Mouse (Mus musculus): ENCODE data around the gene C130050O18Rik.

DNA sequence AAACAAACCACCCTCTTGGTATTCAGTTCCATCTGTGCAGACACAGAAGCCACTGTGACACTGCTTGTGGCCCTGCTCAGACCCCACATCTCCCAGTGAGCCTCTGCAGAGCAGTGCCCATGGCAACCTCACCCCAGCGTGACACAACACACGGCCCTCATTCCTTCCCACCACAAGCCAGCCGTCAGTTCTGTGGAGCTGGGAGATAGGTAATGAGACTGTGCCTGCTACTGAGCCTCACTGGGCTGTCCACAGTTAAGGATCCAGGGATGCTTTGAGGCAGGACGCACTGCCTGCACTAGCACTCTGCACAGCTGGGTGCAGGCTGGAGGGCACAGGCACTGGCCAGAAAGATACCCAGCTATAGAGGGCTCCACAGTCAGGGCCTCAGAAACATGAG, 44.8 kb downstream of the C130050O18Rik start:
- TF ChIP-seq CTCF (IDR thresholded peaks at IDR 0.05 in 2 of 3, conservative IDR thresholded peaks at IDR 0.05 in 1 of 3; ENCODE audit: control insufficient read depth in 1 of 3, insufficient read depth in 1 of 3, low read depth in 2 of 3, low read length in 3 of 3, poor library complexity in 1 of 3, severe bottlenecking in 1 of 3) (no peak), EP300 (IDR thresholded peaks at IDR 0.05; ENCODE audit: low read depth in 1 of 2, low read length in 2 of 2) (no peak), POLR2A (IDR thresholded peaks at IDR 0.05; ENCODE audit: control insufficient read depth in 1 of 2, insufficient read depth in 1 of 2, low read depth in 1 of 2, low read length in 2 of 2, poor library complexity in 1 of 2) (no peak), ZC3H11A (IDR thresholded peaks at IDR 0.05; ENCODE audit: low read depth, low read length) (no peak), SIN3A (IDR thresholded peaks at IDR 0.05; ENCODE audit: low read length) (no peak), RCOR1 (IDR thresholded peaks at IDR 0.05; ENCODE audit: low read depth, low read length) (no peak), UBTF (IDR thresholded peaks at IDR 0.05; ENCODE audit: borderline replicate concordance, insufficient read depth, low read depth, low read length) (no peak), MAX (IDR thresholded peaks at IDR 0.05; ENCODE audit: low read length) (no peak), TCF12 (IDR thresholded peaks at IDR 0.05; ENCODE audit: low read depth, low read length) (no peak), ZKSCAN1 (IDR thresholded peaks at IDR 0.05; ENCODE audit: low read depth, low read length) (no peak)
